ENCODE assay signal across 22 mouse cellular contexts in the genomic region with DNA sequence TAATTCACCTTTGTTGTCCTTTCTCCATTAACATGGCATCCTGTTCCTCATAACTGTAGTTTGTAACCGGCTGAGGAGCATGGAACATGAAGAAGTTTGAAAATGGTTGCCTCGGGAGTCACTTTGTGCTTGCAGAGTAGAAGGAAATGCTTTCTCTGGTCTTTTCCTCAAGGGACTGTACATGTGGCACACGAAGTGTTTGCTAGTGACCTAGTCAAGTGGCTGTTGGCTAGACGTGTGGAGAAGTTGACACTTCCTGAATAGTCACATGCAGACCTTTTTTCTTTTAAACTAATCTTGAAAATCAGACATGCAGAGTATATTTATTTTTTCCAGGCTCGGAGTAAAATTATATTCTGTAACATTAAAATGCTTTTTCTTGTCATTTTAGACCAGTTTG.
"Had no signal": no experiment of that assay in that cellular context is flagged by ENCODE, and none has a peak within 500 bp of the region (broad histone marks: within the 10 kb centered on the region; RNA-seq: fewer than 3 reads in every experiment).

No protein-coding gene starts in this region.

- H3K9ac ChIP-seq: heart, embryonic 13.5 days; heart, embryonic 15.5 days; hindbrain, embryonic 13.5 days; hindbrain, embryonic 15.5 days; limb, embryonic 13.5 days had no signal

- ATAC-seq: forebrain, embryonic 16.5 days; hindbrain, postnatal 0 days; intestine, embryonic 16.5 days had no signal

- H3K4me1 ChIP-seq: heart, embryonic 13.5 days; heart, embryonic 15.5 days; hindbrain, embryonic 13.5 days; hindbrain, embryonic 15.5 days; limb, embryonic 13.5 days had no signal

- H3K4me3 ChIP-seq: gastrocnemius, adult 2 months; heart, adult 2 months; heart, embryonic 13.5 days; heart, embryonic 15.5 days; hindbrain, embryonic 13.5 days; hindbrain, embryonic 15.5 days; limb, embryonic 13.5 days had no signal

- DNase-seq: gastrocnemius, adult 2 months; gastrocnemius, postnatal 10 days; gastrocnemius, postnatal 25 days; heart, adult 2 months; heart, postnatal 14 days; heart, postnatal 36 days; kidney, adult 18-20 months; kidney, adult 8-10 months; kidney, postnatal 14 days; kidney, postnatal 36 days; layer of hippocampus, adult 9-11 months; layer of hippocampus, postnatal 36 days; left cerebral cortex, postnatal 4 days had no signal

- H3K27ac ChIP-seq: gastrocnemius, adult 2 months; heart, adult 2 months; heart, embryonic 13.5 days; heart, embryonic 15.5 days; hindbrain, embryonic 13.5 days; hindbrain, embryonic 15.5 days; hindbrain, postnatal 0 days; limb, embryonic 13.5 days had no signal

- H3K9me3 ChIP-seq: heart, embryonic 13.5 days; heart, embryonic 15.5 days; hindbrain, embryonic 13.5 days; hindbrain, embryonic 15.5 days; limb, embryonic 13.5 days had no signal

- H3K4me2 ChIP-seq: heart, embryonic 11.5 days; heart, embryonic 13.5 days; heart, embryonic 15.5 days; hindbrain, embryonic 13.5 days; hindbrain, embryonic 15.5 days; limb, embryonic 13.5 days had no signal

- H3K27me3 ChIP-seq: heart, embryonic 13.5 days; heart, embryonic 15.5 days; hindbrain, embryonic 13.5 days; hindbrain, embryonic 15.5 days; limb, embryonic 13.5 days had no signal
